In the genomic region with DNA sequence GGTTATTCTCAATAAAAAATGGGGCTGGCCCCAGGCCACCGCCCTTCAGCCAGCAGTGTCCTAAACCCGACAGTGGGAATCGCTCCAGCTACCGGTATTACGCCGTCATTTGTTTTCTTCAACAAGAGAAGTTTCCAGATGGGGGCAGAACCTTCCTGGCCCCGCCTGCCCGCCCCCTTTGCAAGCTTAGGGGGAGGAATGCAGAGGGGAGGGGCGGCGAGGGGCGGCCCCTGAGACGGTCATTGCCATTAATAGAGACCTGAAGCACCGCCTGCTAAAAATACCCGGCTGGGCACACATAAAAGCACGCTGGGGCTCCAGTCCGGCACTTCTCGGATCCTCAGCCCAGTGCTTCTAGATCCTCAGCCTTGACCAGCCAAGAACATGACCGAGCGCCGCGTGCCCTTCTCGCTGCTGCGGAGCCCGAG, we compare ENCODE assay signal across 7 mouse cellular contexts. TPM values are rescaled to one million over a fixed set of nuclear protein-coding genes. Genes with fewer than 3 reads are reported as not detected.
DNase-seq lines count a peak whose midpoint lies in the region; ATAC-seq and TF ChIP-seq lines count a peak whose summit lies in the region.

Hspb1 (plus strand) TSS at position 245 of the 428 bp plus-strand sequence.

- no peaks in the 10 kb centered on the region for H3K36me3 ChIP-seq in hindbrain, embryonic 15.5 days
- no peaks in the 10 kb centered on the region for H3K36me3 ChIP-seq in limb, embryonic 15.5 days
- H3K36me3 ChIP-seq in midbrain, postnatal 0 days (ENCODE audit: insufficient read depth, low read length), result no peaks in the 10 kb centered on the region

- 2% methylated on average over 24 of the region's 24 CpGs for WGBS in hindbrain, embryonic 15.5 days
- WGBS in limb, embryonic 15.5 days, result 1% methylated on average over 24 of the region's 24 CpGs
- WGBS in midbrain, postnatal 0 days, result 3% methylated on average over 24 of the region's 24 CpGs

- no peak within 1 kb of the TSS for H3K9ac ChIP-seq in hindbrain, embryonic 15.5 days
- no peak within 1 kb of the TSS; the same call in 1 of the 2 replicates for H3K9ac ChIP-seq in limb, embryonic 15.5 days
- H3K9ac ChIP-seq in midbrain, postnatal 0 days (replicated peaks; ENCODE audit: low read length, poor library complexity, severe bottlenecking), result 0 out of 2 replicates have a peak within 1 kb of the TSS, but pooled peaks have one; percentile 29

- H3K4me2 ChIP-seq in hindbrain, embryonic 15.5 days, result peak within 1 kb of the TSS; percentile 47
- peak within 1 kb of the TSS; percentile 72 for H3K4me2 ChIP-seq in limb, embryonic 15.5 days
- H3K4me2 ChIP-seq in midbrain, postnatal 0 days (ENCODE audit: low read depth, low read length, poor library complexity, severe bottlenecking), result peak within 1 kb of the TSS; percentile 32

- DNase-seq in Muller cell, postnatal 12 days (ENCODE audit: inconsistent ontology term), result peak; percentile 94
- peak; percentile 82 for DNase-seq in adrenal gland, postnatal 25 days
- peak; percentile 94 for DNase-seq in gastrocnemius, adult 8-10 months (ENCODE audit: low spot score in 2 of 2)
- DNase-seq in midbrain, postnatal 0 days (ENCODE audit: low spot score), result peak; percentile 42
- no peak for DNase-seq in T-cell, adult 2 months (ENCODE audit: low spot score)

- H3K27ac ChIP-seq in hindbrain, embryonic 15.5 days (replicated peaks), result no peak within 1 kb of the TSS
- H3K27ac ChIP-seq in limb, embryonic 15.5 days, result peak within 1 kb of the TSS; percentile 47
- H3K27ac ChIP-seq in midbrain, postnatal 0 days (ENCODE audit: low read depth, low read length), result no peak within 1 kb of the TSS

- peak within 1 kb of the TSS; percentile 17 for H3K4me3 ChIP-seq in hindbrain, embryonic 15.5 days
- peak within 1 kb of the TSS; percentile 41 for H3K4me3 ChIP-seq in limb, embryonic 15.5 days
- H3K4me3 ChIP-seq in midbrain, postnatal 0 days (ENCODE audit: low read depth, low read length), result peak within 1 kb of the TSS; percentile 24

- peak; percentile 59; the same call in 1 of the 2 replicates for ATAC-seq in hindbrain, embryonic 15.5 days (ENCODE audit: low FRiP score, low read depth)
- ATAC-seq in limb, embryonic 15.5 days (ENCODE audit: insufficient number of reproducible peaks, low FRiP score, low TSS enrichment, low read depth), result peak; percentile 28
- ATAC-seq in midbrain, postnatal 0 days (ENCODE audit: low FRiP score), result no peak

- no peak for TF ChIP-seq CTCF in midbrain, postnatal 0 days (IDR thresholded peaks at IDR 0.05)

- peaks cover 29% of the 10 kb centered on the region for H3K27me3 ChIP-seq in hindbrain, embryonic 15.5 days
- H3K27me3 ChIP-seq in limb, embryonic 15.5 days, result peaks cover 26% of the 10 kb centered on the region
- peaks cover 16% of the 10 kb centered on the region for H3K27me3 ChIP-seq in midbrain, postnatal 0 days (ENCODE audit: insufficient read depth, low read length)

- H3K4me1 ChIP-seq in hindbrain, embryonic 15.5 days (replicated peaks), result peaks cover 15% of the 10 kb centered on the region
- H3K4me1 ChIP-seq in limb, embryonic 15.5 days, result peaks cover 19% of the 10 kb centered on the region
- H3K4me1 ChIP-seq in midbrain, postnatal 0 days (ENCODE audit: insufficient read depth, low read length), result 0 out of 2 replicates have a peak, but pooled peaks cover 3% of the 10 kb centered on the region

- no peaks in the 10 kb centered on the region for H3K9me3 ChIP-seq in hindbrain, embryonic 15.5 days
- H3K9me3 ChIP-seq in limb, embryonic 15.5 days, result no peaks in the 10 kb centered on the region
- H3K9me3 ChIP-seq in midbrain, postnatal 0 days (ENCODE audit: low read length), result no peaks in the 10 kb centered on the region

RNA-seq across cellular contexts. Expression of gene Hspb1, which starts in this region (rescaled TPM):
- 80.7 and 133 TPM in 2 replicates for total RNA-seq in adrenal gland, postnatal 25 days (2021)
- total RNA-seq in gastrocnemius, adult 8-10 months (2022), result 100 to 1,000 TPM; 202 to 250 (median 231) TPM
- polyA plus RNA-seq in hindbrain, embryonic 15.5 days (2015; fragmentation: Nextera tagmentation; extraction: Ambion mirVana), result 14.8 and 16.6 TPM in 2 replicates
- polyA plus RNA-seq in limb, embryonic 15.5 days (2015; fragmentation: Nextera tagmentation; extraction: Ambion mirVana), result 1,190 and 1,326 TPM in 2 replicates
- total RNA-seq in midbrain, postnatal 0 days (2014; rRNA removed), result 26.2 and 28.8 TPM in 2 replicates
- 19.2 and 19.3 TPM in 2 replicates for polyA plus RNA-seq in midbrain, postnatal 0 days (2015; fragmentation: Nextera tagmentation; extraction: Ambion mirVana)

Comparison
In these comparisons a context has a peak if more than half of its experiments do, and no peak if none do; other contexts are left out.
1. RNA of gene Hspb1 (polyA plus RNA-seq): 1,190 to 1,326 TPM in limb, embryonic 15.5 days; 19.2 to 19.3 TPM in midbrain, postnatal 0 days and 14.8 to 16.6 TPM in hindbrain, embryonic 15.5 days; every median in the first group is over 10 times any median in the second.
2. Peak in every context shown above with its lines, with median percentiles within 50 percentile points of each other: H3K4me2 ChIP-seq and H3K4me3 ChIP-seq.